Mouse (Mus musculus): ENCODE measurements around the gene Dock3.
"Not testable (repeated sequence)": the region's sequence is repeated elsewhere in the genome, so short reads cannot be mapped to it uniquely, and the experiment has no call there.

The Dock3 gene

GRCm38 (mm10) chr9:107259571-107259970 lies 27.9 kb upstream of the Dock3 start:
- no peak for DNase-seq (ENCODE audit: low spot score in 2 of 2)

- no peak for DNase-seq (ENCODE audit: low spot score in 2 of 2)
Measured at GRCm38 (mm10) chr9:107255596-107255995, 23.9 kb upstream of the Dock3 start.

- no peak for DNase-seq (ENCODE audit: low spot score in 2 of 2)
Measured at GRCm38 (mm10) chr9:107254925-107255324, 23.2 kb upstream of the Dock3 start.

- DNase-seq (ENCODE audit: low spot score in 2 of 2): no peak
Measured at GRCm38 (mm10) chr9:107254476-107254875, 22.8 kb upstream of the Dock3 start.

- no peak for DNase-seq (ENCODE audit: low spot score in 2 of 2)
Measured at GRCm38 (mm10) chr9:107252164-107252563, 20.5 kb upstream of the Dock3 start.

- no peak for DNase-seq (ENCODE audit: low spot score in 2 of 2)
Measured at GRCm38 (mm10) chr9:107250416-107251337, 19.0 kb upstream of the Dock3 start.

- no peak for DNase-seq (ENCODE audit: low spot score in 2 of 2)
Measured at GRCm38 (mm10) chr9:107249154-107249553, 17.4 kb upstream of the Dock3 start.

- peak in 1 of 2 experiments; percentile 15 for DNase-seq (ENCODE audit: low spot score in 2 of 2)
Measured at GRCm38 (mm10) chr9:107246170-107246569, 14.5 kb upstream of the Dock3 start.

GRCm38 (mm10) chr9:107245311-107245710 lies 13.6 kb upstream of the Dock3 start:
- DNase-seq (ENCODE audit: low spot score in 2 of 2): no peak

- no peak for DNase-seq (ENCODE audit: low spot score in 2 of 2)
Measured at GRCm38 (mm10) chr9:107236151-107236550, 4.4 kb upstream of the Dock3 start.

- DNase-seq (ENCODE audit: low spot score in 2 of 2): no peak
Measured at GRCm38 (mm10) chr9:107235261-107235660, 3.6 kb upstream of the Dock3 start.

GRCm38 (mm10) chr9:107232140-107232539 lies 431 bp upstream of the Dock3 start:
- no peak for DNase-seq (ENCODE audit: low spot score in 2 of 2)

GRCm38 (mm10) chr9:107230991-107231538 lies 644 bp downstream of the Dock3 start:
- DNase-seq (ENCODE audit: low spot score in 2 of 2): peak in 1 of 2 experiments; percentile 19

- no peak for DNase-seq (ENCODE audit: low spot score in 2 of 2)
Measured at GRCm38 (mm10) chr9:107224597-107224996, 7.1 kb downstream of the Dock3 start.

GRCm38 (mm10) chr9:107174831-107175230 lies 56.9 kb downstream of the Dock3 start:
- DNase-seq (ENCODE audit: low spot score in 2 of 2): not testable (repeated sequence)

GRCm38 (mm10) chr9:107165792-107166191 lies 65.9 kb downstream of the Dock3 start:
- DNase-seq (ENCODE audit: low spot score in 2 of 2): no peak

- no peak for DNase-seq (ENCODE audit: low spot score in 2 of 2)
Measured at GRCm38 (mm10) chr9:107164825-107165224, 66.9 kb downstream of the Dock3 start.

GRCm38 (mm10) chr9:107156388-107156787 lies 75.3 kb downstream of the Dock3 start:
- DNase-seq (ENCODE audit: low spot score in 2 of 2): not testable (repeated sequence)

- no peak for DNase-seq (ENCODE audit: low spot score in 2 of 2)
Measured at GRCm38 (mm10) chr9:107112791-107113190, 118.9 kb downstream of the Dock3 start.

- no peak for DNase-seq (ENCODE audit: low spot score in 2 of 2)
Measured at GRCm38 (mm10) chr9:107112056-107112455, 119.7 kb downstream of the Dock3 start.

GRCm38 (mm10) chr9:107099487-107099886 lies 132.2 kb downstream of the Dock3 start:
- DNase-seq (ENCODE audit: low spot score in 2 of 2): no peak

- not testable (repeated sequence) for DNase-seq (ENCODE audit: low spot score in 2 of 2)
Measured at GRCm38 (mm10) chr9:107089451-107089850, 142.3 kb downstream of the Dock3 start.

GRCm38 (mm10) chr9:107087531-107087930 lies 144.2 kb downstream of the Dock3 start:
- DNase-seq (ENCODE audit: low spot score in 2 of 2): no peak
